Comparison of ENCODE assay signal across 14 mouse cellular contexts in genomic region chr11:62424525-62424924, GRCm38 (mm10). TPM values are rescaled to one million over a fixed set of nuclear protein-coding genes. Genes with fewer than 3 reads are reported as not detected.
DNase-seq lines count a peak whose midpoint lies in the region; ATAC-seq and TF ChIP-seq lines count a peak whose summit lies in the region.
"Had no signal": no experiment of that assay in that cellular context is flagged by ENCODE, and none has a peak within 500 bp of the region (broad histone marks: within the 10 kb centered on the region; RNA-seq: fewer than 3 reads in every experiment).

No protein-coding gene starts in this region.

- no peaks in the 10 kb centered on the region for H3K9me3 ChIP-seq in hindbrain, postnatal 0 days (ENCODE audit: low read length)
- no peaks in the 10 kb centered on the region for H3K9me3 ChIP-seq in hindbrain, embryonic 10.5 days
- H3K9me3 ChIP-seq in liver, postnatal 0 days (ENCODE audit: low read length) = no peaks in the 10 kb centered on the region
- no peaks in the 10 kb centered on the region for H3K9me3 ChIP-seq in liver, embryonic 11.5 days (ENCODE audit: control insufficient read depth, low read length)
- H3K9me3 ChIP-seq: embryonic facial prominence, embryonic 10.5 days; heart, embryonic 13.5 days; hindbrain, embryonic 13.5 days; liver, embryonic 13.5 days had no signal

- H3K4me3 ChIP-seq in hindbrain, postnatal 0 days (ENCODE audit: low read length) = no peak overlapping the region
- no peak overlapping the region for H3K4me3 ChIP-seq in hindbrain, embryonic 10.5 days
- no peak overlapping the region for H3K4me3 ChIP-seq in liver, postnatal 0 days (ENCODE audit: low read depth, low read length)
- no peak overlapping the region for H3K4me3 ChIP-seq in liver, embryonic 11.5 days (ENCODE audit: low read depth, low read length)
- H3K4me3 ChIP-seq: embryonic facial prominence, embryonic 10.5 days; heart, embryonic 13.5 days; hindbrain, embryonic 13.5 days; liver, embryonic 13.5 days had no signal

- H3K36me3 ChIP-seq in hindbrain, postnatal 0 days (ENCODE audit: insufficient read depth, low read length) = peaks cover 16% of the 10 kb centered on the region; the same call in 1 of the 2 replicates
- peaks cover 75% of the 10 kb centered on the region for H3K36me3 ChIP-seq in hindbrain, embryonic 10.5 days
- H3K36me3 ChIP-seq in liver, postnatal 0 days (replicated peaks; ENCODE audit: insufficient read depth, low read length) = peaks cover 28% of the 10 kb centered on the region
- H3K36me3 ChIP-seq in liver, embryonic 11.5 days (ENCODE audit: control insufficient read depth, insufficient read depth, low read length) = peaks cover 12% of the 10 kb centered on the region; the same call in 1 of the 2 replicates

- H3K4me2 ChIP-seq in hindbrain, postnatal 0 days (ENCODE audit: low read depth, low read length) = no peak overlapping the region
- no peak overlapping the region for H3K4me2 ChIP-seq in liver, postnatal 0 days (ENCODE audit: low read depth, low read length)
- H3K4me2 ChIP-seq in liver, embryonic 11.5 days = no peak overlapping the region
- H3K4me2 ChIP-seq: heart, embryonic 13.5 days; hindbrain, embryonic 13.5 days; liver, embryonic 13.5 days had no signal

- no peaks in the 10 kb centered on the region for H3K27me3 ChIP-seq in hindbrain, postnatal 0 days (ENCODE audit: insufficient read depth, low read length)
- H3K27me3 ChIP-seq in hindbrain, embryonic 10.5 days (ENCODE audit: insufficient read depth, poor library complexity, severe bottlenecking) = no peaks in the 10 kb centered on the region
- no peaks in the 10 kb centered on the region for H3K27me3 ChIP-seq in liver, postnatal 0 days (ENCODE audit: insufficient read depth, low read length)
- H3K27me3 ChIP-seq in liver, embryonic 11.5 days (replicated peaks; ENCODE audit: control insufficient read depth, insufficient read depth, low read length) = no peaks in the 10 kb centered on the region
- H3K27me3 ChIP-seq: heart, embryonic 13.5 days; hindbrain, embryonic 13.5 days; liver, embryonic 13.5 days had no signal

- H3K27ac ChIP-seq in hindbrain, postnatal 0 days = no peak overlapping the region
- no peak overlapping the region for H3K27ac ChIP-seq in hindbrain, embryonic 10.5 days
- no peak overlapping the region for H3K27ac ChIP-seq in liver, postnatal 0 days (ENCODE audit: low read depth)
- H3K27ac ChIP-seq in liver, embryonic 11.5 days (ENCODE audit: low read depth, low read length) = no peak overlapping the region
- H3K27ac ChIP-seq: embryonic facial prominence, embryonic 10.5 days; heart, embryonic 13.5 days; hindbrain, embryonic 13.5 days; liver, embryonic 13.5 days had no signal

- ATAC-seq in hindbrain, postnatal 0 days = no peak
- no peak for ATAC-seq in liver, postnatal 0 days
- no peak for ATAC-seq in liver, embryonic 11.5 days (replicated peaks; ENCODE audit: low FRiP score)
- ATAC-seq: activated CD4-positive, CD25-positive, alpha-beta regulatory T cell, adult 4 months had no signal

- TF ChIP-seq EP300 in liver, postnatal 0 days (IDR thresholded peaks at IDR 0.05; ENCODE audit: low read depth) = no peak

- no peak overlapping the region for H3K9ac ChIP-seq in hindbrain, postnatal 0 days (replicated peaks; ENCODE audit: low read length)
- no peak overlapping the region for H3K9ac ChIP-seq in liver, postnatal 0 days (replicated peaks)
- H3K9ac ChIP-seq in liver, embryonic 11.5 days (ENCODE audit: low read depth, low read length) = no peak overlapping the region
- H3K9ac ChIP-seq: heart, embryonic 13.5 days; hindbrain, embryonic 13.5 days; liver, embryonic 13.5 days had no signal

- DNase-seq in hindbrain, postnatal 0 days (ENCODE audit: low spot score) = peak; percentile 19
- DNase-seq in hindbrain, embryonic 10.5 days (ENCODE audit: low spot score) = no peak
- DNase-seq in liver, postnatal 0 days = no peak
- no peak for DNase-seq in liver, embryonic 11.5 days (ENCODE audit: low spot score)
- DNase-seq in NIH3T3 (ENCODE audit: low read depth) = peak; percentile 5
- DNase-seq in large intestine, adult 2 months (ENCODE audit: low read depth, low spot score) = peak; percentile 21
- DNase-seq in ovary, postnatal 36 days (ENCODE audit: low spot score) = no peak
- DNase-seq in cerebellum, postnatal 36 days = no peak
- DNase-seq: cerebellum, adult 9-11 months; liver, embryonic 13.5 days had no signal

- 62% methylated on average over 2 of the region's 2 CpGs for WGBS in hindbrain, postnatal 0 days
- WGBS in hindbrain, embryonic 10.5 days = 81% methylated on average over 2 of the region's 2 CpGs
- WGBS in liver, postnatal 0 days (ENCODE audit: insufficient replicate concordance) = 65% methylated on average over 2 of the region's 2 CpGs
- WGBS in liver, embryonic 11.5 days = 79% methylated on average over 2 of the region's 2 CpGs
- WGBS in large intestine, adult 2 months = 56% methylated on average over 2 of the region's 2 CpGs

- TF ChIP-seq CTCF in hindbrain, postnatal 0 days (IDR thresholded peaks at IDR 0.05; ENCODE audit: low read depth) = peak; percentile 36; the same call in 1 of the 2 replicates
- peak; percentile 23 for TF ChIP-seq CTCF in liver, postnatal 0 days (IDR thresholded peaks at IDR 0.05; ENCODE audit: low read depth)

- H3K4me1 ChIP-seq in hindbrain, postnatal 0 days (ENCODE audit: insufficient read depth, low read length) = no peaks in the 10 kb centered on the region
- no peaks in the 10 kb centered on the region for H3K4me1 ChIP-seq in hindbrain, embryonic 10.5 days (replicated peaks)
- H3K4me1 ChIP-seq in liver, postnatal 0 days (ENCODE audit: insufficient read depth) = no peaks in the 10 kb centered on the region
- no peaks in the 10 kb centered on the region for H3K4me1 ChIP-seq in liver, embryonic 11.5 days (replicated peaks; ENCODE audit: control insufficient read depth, insufficient read depth, low read length)
- H3K4me1 ChIP-seq: embryonic facial prominence, embryonic 10.5 days; hindbrain, embryonic 13.5 days; liver, embryonic 13.5 days had no signal

RNA-seq across cellular contexts. Expression of gene Pigl, which starts 33.7 kb away (rescaled TPM):
- 5.9 and 6.7 TPM in 2 replicates for total RNA-seq in hindbrain, postnatal 0 days (2014; rRNA removed)
- 6.6 and 6.9 TPM in 2 replicates for polyA plus RNA-seq in hindbrain, postnatal 0 days (2015; fragmentation: Nextera tagmentation; extraction: Ambion mirVana)
- 10.7 and 16.0 TPM in 2 replicates for polyA plus RNA-seq in hindbrain, embryonic 10.5 days (2016; fragmentation: Nextera tagmentation; extraction: Ambion mirVana)
- 2.6 and 2.7 TPM in 2 replicates for polyA plus RNA-seq in liver, postnatal 0 days (2015; fragmentation: Nextera tagmentation; extraction: Ambion mirVana)
- polyA plus RNA-seq in liver, embryonic 11.5 days (2014; fragmentation: Nextera tagmentation; extraction: Ambion mirVana) = 15.3 and 15.7 TPM in 2 replicates
- polyA plus RNA-seq in large intestine, adult 2 months (2012; rRNA removed) = 7.3 and 13.1 TPM in 2 replicates

RNA-seq across cellular contexts. Expression of gene Ncor1, which starts 33.8 kb away (rescaled TPM):
- total RNA-seq in hindbrain, postnatal 0 days (2014; rRNA removed) = 137 and 159 TPM in 2 replicates
- polyA plus RNA-seq in hindbrain, postnatal 0 days (2015; fragmentation: Nextera tagmentation; extraction: Ambion mirVana) = 143 and 148 TPM in 2 replicates
- polyA plus RNA-seq in hindbrain, embryonic 10.5 days (2016; fragmentation: Nextera tagmentation; extraction: Ambion mirVana) = 127 and 131 TPM in 2 replicates
- 48.1 and 52.0 TPM in 2 replicates for polyA plus RNA-seq in liver, postnatal 0 days (2015; fragmentation: Nextera tagmentation; extraction: Ambion mirVana)
- 133 and 144 TPM in 2 replicates for polyA plus RNA-seq in liver, embryonic 11.5 days (2014; fragmentation: Nextera tagmentation; extraction: Ambion mirVana)
- polyA plus RNA-seq in large intestine, adult 2 months (2012; rRNA removed) = 75.6 and 164 TPM in 2 replicates

Comparison
In these comparisons a context has a peak if more than half of its experiments do, and no peak if none do; other contexts are left out.
1. DNase-seq: peak in hindbrain, postnatal 0 days (single experiment), NIH3T3 (single experiment) and large intestine, adult 2 months (single experiment); none in hindbrain, embryonic 10.5 days (single experiment), liver, postnatal 0 days (single experiment), liver, embryonic 11.5 days (single experiment), ovary, postnatal 36 days (single experiment) and cerebellum, postnatal 36 days (0 of 2).